Mouse (Mus musculus): Measurements from ENCODE around the gene Pif1.

Pif1 gene

GRCm38 (mm10) chr9:65586406-65587269, at the start of gene Pif1:
Gene Pif1, plus strand, starts transcription at chr9:65587160.
- DNase-seq (ENCODE audit: extremely low read depth, low read depth, low spot score) = peak; percentile 23

DNA sequence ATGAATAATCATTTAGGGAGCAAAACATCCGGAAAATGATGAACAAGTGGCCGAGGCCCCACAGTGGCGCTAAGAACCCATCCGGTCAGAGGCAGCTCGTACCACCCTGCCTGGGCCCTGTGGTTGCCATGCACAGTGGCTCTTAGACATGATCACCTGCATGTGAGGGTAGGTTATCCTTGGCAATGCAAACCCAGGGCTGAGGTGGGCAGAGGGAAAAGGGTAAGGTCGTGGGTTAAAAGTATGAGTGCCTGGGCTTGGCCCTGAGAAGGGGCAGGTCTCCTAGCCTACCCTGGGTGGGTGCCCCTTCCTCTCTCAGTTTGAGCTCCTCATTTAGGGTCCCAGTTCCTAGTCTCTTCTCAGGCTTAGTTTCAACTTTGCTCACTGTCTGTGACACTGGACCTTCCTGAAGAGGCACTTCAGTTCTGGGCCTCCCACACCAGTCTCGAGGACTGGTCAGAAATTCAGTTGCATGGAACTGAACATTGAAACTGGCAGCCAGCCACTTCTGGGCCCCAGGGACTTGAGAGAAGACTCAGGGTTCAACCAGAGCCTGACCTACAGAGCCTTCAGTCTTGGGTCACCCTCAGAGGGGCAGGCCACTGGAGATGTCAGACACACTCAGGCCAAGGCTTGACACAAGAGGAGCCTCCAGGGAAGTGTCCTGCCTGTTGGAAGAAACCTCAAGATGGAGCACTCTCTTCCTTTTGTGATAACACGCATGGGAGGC, 48.9 kb upstream of the Pif1 start:
- DNase-seq (ENCODE audit: extremely low read depth, low read depth, low spot score) = no peak

DNA sequence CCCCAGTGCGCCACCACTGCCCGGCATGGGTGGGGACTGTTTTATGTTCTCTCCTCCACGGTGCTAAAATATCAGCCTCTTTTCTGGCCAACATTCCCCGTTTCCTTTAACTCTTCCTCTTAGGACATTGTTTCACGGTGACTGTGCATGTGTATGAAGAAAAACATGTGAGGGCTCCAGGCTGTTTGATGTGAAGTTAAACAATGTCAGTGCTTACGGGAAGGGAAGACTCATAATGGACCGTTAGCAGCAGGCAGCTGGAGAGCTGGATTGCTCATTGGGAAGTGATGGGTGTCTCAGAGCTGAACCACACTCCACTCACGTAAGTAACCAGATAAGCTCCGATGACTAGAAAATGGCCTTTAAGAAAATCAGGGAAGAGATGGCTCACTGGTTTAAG, 47.3 kb upstream of the Pif1 start:
- no peak for DNase-seq (ENCODE audit: extremely low read depth, low read depth, low spot score)

DNA sequence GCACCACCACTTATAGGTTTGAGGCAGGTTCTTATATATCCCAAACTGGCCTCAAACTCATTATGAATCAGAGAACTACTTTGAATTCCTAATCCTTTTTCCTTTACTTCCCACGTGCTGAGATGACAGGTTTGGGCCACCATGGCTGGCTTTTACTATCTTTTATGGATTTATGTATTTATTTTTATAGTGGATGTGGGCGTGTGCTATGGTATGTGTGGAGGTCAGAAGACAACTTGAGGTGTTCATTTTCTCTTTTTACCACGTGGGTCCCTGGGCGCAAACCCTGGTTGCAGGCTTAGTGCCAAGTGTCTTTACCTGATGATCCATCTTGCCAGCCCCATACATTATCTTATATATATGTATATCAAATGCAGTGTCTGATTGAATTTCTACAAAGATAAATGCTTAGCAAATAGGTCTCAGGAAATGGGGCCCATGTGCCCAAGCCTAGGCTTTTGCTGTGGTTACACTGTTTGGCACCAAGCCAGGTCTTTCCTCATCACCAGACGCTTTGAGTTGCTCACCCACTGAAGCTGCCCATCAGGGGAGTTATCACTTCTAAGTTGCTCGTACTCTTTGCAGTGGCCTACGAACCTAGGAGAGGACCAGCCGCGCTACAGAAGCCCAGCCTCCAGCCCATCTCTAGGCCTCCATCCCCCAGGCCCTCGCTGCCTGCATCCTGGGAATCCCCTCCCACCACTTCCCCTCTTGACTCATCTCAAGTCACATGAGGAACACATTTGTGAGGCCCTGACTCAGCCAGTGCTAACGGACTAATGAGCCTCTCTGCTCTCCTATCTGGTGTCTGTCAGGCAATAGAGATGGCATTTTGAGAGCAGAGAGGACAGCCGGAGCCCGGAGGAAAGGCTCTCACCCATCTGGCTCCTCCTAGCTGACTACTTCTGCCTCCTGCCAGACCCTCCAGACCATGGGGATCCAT, 45.6 kb upstream of the Pif1 start:
- DNase-seq (ENCODE audit: extremely low read depth, low read depth, low spot score) = no peak

- DNase-seq (ENCODE audit: extremely low read depth, low read depth, low spot score) = no peak
Observed at GRCm38 (mm10) chr9:65542111-65542524, 44.8 kb upstream of the Pif1 start.

DNA sequence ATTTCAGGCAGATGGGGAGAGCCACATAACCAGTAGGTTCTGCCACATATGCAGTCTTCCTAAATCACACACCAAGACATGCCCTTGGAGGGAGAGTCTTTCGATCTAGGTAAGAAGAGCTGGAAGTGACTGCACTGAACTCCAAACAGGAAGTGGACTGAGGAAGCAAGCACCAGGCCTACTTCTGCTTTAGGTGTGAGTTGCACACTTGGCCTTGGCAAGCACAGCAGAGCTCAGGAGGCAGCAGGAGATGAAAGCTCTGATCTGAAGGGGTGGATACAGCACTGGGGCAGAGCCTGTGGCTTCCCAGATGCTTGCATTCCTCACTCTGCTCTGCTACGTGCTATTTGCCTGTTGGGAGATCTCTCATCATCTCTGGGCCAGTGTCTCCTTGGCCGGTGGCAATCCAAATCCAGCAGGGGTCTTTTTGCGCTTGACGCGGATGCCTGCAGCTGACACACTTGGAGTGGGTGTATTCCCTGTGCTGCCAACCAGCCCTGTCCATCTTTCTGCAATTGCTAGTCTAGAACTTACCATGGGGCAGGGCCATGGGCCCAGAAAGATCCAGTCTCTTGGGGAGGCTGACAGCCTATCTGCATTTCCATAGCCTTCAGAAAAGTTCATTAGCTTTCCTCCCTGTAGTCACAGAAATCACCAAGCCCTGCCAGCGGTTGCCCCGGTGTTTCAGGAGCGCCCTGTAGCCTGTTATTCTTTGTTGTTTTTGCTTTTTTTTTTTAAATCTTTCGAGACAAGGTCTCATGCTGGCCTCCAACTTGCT, 41.1 kb upstream of the Pif1 start:
- DNase-seq (ENCODE audit: extremely low read depth, low read depth, low spot score) = no peak

DNA sequence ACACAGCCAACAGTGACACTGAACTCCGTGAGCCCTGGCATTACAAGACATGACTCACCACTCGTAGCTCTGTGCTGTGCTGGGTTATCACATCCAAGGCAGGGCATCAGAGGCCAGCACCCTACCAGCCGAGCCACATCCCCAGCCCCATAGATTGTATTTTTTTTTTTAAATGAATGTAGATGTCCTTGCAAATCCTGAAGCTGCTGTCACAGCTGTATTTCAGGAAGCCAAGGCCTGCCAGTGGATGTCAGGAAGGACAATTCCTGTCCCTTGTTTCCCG, 40.6 kb upstream of the Pif1 start:
- no peak for DNase-seq (ENCODE audit: extremely low read depth, low read depth, low spot score)

DNA sequence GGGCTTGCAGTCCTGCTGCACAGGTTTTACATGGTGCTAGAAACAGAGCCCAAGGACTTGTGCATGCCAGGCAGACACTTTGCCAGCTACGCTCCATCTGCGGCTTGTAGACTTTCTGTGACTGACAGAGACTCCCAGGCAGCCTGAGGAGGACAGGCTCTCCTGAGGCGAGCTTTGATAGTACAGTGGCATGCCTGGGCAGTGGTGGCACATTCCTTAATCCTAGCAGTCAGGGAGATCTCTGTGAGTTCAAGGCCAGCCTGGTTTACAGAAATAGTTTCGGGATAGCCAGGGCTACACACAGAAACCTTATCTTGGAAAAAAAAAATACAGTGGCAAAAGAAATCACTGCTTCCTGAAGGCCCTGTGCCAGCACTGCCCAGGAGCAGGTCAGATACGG, 39.8 kb upstream of the Pif1 start:
- no peak for DNase-seq (ENCODE audit: extremely low read depth, low read depth, low spot score)

GRCm38 (mm10) chr9:65547844-65548243, 39.1 kb upstream of the Pif1 start:
- DNase-seq (ENCODE audit: extremely low read depth, low read depth, low spot score) = no peak

GRCm38 (mm10) chr9:65548311-65548710, 38.6 kb upstream of the Pif1 start:
- DNase-seq (ENCODE audit: extremely low read depth, low read depth, low spot score) = no peak

- no peak for DNase-seq (ENCODE audit: extremely low read depth, low read depth, low spot score)
Observed at GRCm38 (mm10) chr9:65549139-65549538, 37.8 kb upstream of the Pif1 start.

GRCm38 (mm10) chr9:65549643-65550042, 37.3 kb upstream of the Pif1 start:
- no peak for DNase-seq (ENCODE audit: extremely low read depth, low read depth, low spot score)

GRCm38 (mm10) chr9:65550079-65550831, 36.7 kb upstream of the Pif1 start:
- DNase-seq (ENCODE audit: extremely low read depth, low read depth, low spot score) = no peak

DNA sequence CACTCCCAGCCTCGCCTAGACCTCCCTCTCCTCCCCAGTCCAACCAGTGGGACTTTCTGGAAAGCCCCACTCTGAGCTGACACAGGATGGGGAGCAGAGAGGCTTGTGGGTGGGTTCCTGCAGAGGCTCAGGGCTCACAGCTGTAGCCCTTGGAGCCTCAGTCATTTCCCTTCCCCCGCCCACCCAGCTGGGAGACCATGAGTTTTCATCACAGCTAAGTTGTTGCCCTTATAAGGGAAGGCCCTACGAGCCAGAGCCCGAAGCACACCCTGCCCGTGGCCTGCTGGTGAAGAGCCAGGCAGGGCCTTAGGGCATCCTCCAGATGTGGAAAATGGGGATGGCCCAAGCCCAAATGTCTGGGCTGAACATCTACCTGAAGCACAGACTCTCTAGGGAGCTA, 35.9 kb upstream of the Pif1 start:
- no peak for DNase-seq (ENCODE audit: extremely low read depth, low read depth, low spot score)

GRCm38 (mm10) chr9:65552141-65552540, 34.8 kb upstream of the Pif1 start:
- DNase-seq (ENCODE audit: extremely low read depth, low read depth, low spot score) = no peak

GRCm38 (mm10) chr9:65552711-65553110, 34.2 kb upstream of the Pif1 start:
- no peak for DNase-seq (ENCODE audit: extremely low read depth, low read depth, low spot score)

DNA sequence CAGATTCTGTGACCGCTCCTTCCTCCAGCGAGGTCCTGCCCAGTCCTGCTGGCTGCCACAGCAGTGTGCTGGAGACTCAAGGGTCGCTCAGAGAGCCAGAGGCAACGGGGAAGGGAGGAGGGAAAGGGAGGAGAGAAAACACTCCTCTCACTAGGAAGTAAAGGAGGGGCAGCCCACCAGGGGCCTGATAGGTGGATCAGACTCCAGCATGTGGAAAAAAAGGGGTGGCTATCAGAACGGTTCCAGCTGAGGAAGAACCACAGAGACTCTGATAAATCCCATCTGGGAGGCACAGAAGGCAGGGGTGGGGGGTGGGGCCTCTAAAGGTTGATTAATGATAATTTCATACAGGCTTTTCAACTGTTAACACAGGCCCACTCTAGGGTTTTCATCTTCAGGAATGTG, 32.0 kb upstream of the Pif1 start:
- no peak for DNase-seq (ENCODE audit: extremely low read depth, low read depth, low spot score)

DNA sequence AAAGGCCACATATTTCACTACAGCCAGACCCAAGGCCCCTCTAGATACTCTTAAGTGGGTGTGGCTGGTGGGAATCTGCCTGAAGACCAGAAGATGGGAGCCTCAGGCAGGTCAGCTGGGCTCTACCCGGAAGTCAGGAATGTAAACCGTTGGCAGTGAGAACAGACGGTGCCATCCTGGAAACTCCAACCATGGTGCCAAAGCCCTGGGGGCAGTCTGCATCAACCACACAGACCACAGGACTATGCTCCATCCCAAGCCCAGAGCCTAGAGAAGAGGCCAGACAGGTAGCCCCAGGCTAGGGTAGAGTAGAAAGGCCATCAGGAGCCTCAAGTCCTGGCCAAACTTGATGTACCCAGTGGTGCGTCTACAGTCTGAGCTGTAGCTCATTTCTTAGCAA, 31.3 kb upstream of the Pif1 start:
- DNase-seq (ENCODE audit: extremely low read depth, low read depth, low spot score) = no peak

DNA sequence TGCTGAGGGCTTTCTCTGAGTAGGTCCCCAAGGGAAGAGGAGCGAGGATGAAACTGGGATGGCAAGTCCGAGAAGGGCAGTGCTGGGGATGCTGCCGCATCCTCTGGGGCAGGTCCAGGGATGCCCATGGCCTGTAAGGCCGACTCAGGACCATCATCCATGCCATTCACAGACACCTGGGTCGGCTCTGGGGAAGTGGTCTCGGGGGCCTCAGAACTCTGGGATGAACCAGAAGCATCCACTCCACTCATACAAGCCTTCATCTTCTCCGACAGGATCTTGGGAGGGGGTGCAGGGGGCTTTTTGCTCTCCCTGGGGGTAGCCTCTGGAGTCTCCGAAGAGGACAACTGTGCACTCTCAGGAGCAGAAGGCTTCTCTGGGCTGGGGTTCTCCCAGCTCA, 30.6 kb upstream of the Pif1 start:
- no peak for DNase-seq (ENCODE audit: extremely low read depth, low read depth, low spot score)

- no peak for DNase-seq (ENCODE audit: extremely low read depth, low read depth, low spot score)
Observed at GRCm38 (mm10) chr9:65556979-65557378, 30.0 kb upstream of the Pif1 start.
